Mouse (Mus musculus) T-cell, adult 2 months (primary cell): ENCODE measurements around the gene Emilin3.
A peak's percentile ranks its signal among the peaks of the same experiment; 100 is the strongest.

ENCODE experiments used
- DNase-seq: peaks from one replicate; pipeline ENCODE4 v3.0.0; 2022; ENCODE audit warnings: low spot score

The Emilin3 gene

DNA sequence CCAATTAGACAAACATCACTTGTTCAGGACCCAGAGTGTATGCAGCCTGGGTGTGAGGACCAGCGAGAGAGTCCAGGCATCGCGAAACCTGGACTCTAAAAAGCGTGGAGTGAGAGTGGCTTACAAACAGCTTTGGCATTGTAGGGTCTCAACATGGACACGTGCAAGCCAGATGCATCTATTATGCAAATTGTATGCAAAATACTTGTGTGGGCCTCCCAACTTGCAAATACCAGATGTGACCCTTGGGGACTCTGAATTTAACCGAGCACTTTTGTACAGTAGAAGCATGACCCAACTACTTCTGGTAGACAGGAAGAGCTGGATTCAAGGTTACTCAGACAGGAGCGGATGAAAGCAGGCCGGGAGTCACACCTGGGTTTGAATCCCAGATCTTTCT is 4.6 kb upstream of the Emilin3 start:
- no peak for DNase-seq

GRCm38 (mm10) chr2:160915821-160916610 is 3.9 kb upstream of the Emilin3 start:
- DNase-seq = no peak

GRCm38 (mm10) chr2:160914656-160915055 is 2.5 kb upstream of the Emilin3 start:
- DNase-seq = no peak

- no peak for DNase-seq
Observed at GRCm38 (mm10) chr2:160911558-160912201, 448 bp downstream of the Emilin3 start.

- no peak for DNase-seq
Observed at GRCm38 (mm10) chr2:160910633-160911032, 1.5 kb downstream of the Emilin3 start.

- no peak for DNase-seq
Observed at GRCm38 (mm10) chr2:160908607-160909006, 3.5 kb downstream of the Emilin3 start.

DNA sequence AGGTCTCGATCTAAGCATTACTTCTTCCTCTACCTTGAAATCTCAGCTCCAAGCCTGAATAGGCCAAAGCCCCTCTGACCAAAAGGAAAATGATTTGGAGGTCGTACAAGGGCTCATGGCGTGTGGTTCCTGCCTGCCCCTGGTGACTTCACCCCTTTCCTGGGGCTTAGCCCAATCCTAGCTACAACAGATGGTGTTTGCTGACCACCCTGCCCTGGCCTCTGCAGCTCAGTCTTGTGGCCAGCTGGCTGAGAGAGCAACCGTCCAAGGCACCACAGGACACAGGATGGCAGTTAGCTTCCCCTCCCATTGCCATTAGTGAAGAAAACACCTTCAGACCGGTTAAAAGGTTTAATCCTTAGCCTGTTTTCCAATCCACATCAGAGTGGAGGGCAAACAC is 6.0 kb downstream of the Emilin3 start:
- DNase-seq = no peak

DNA sequence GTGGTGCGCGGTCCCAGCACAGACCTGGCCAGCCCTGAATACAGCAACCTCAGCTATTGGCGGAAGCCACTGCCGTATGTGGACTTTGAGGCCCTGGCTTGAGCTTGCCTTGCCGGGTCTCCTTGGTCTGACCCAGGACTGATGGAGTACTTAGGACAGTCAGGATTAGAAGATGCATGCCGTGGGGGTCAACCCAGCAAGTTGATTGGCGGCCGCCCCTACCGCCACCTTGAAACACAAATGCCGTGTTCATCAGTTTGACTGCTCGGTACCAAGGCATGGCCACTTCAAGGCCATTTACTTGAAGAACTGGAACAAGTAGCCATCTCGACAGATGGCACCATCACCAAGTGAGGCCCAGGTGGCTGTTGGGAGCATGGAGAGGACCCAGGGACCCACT is 6.8 kb downstream of the Emilin3 start:
- no peak for DNase-seq

- DNase-seq = no peak
Observed at GRCm38 (mm10) chr2:160901656-160902412, 10.3 kb downstream of the Emilin3 start.

- no peak for DNase-seq
Observed at GRCm38 (mm10) chr2:160891697-160892096, 20.4 kb downstream of the Emilin3 start.

- DNase-seq = no peak
Observed at GRCm38 (mm10) chr2:160891045-160891444, 21.1 kb downstream of the Emilin3 start.

DNA sequence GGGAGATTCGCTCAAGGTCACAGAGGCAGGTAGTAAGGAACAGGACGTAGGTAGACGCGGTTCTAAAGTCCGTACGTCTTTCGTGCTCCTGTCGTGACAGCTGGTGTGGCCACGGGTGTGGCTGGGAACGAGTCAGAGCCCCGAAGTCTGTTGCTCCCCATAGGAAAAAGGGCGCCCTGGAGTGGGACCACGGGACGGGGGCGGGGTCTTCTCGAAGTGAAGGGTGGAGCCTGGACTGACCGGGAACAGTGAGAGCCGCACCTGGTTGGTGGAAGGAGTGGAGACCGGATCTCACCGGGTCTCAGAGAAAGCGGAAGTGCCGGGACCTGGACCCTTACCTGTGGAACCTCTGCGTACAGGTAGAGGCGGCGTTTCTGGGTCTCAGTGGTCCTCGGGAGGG is 24.3 kb downstream of the Emilin3 start:
- peak; percentile 8 for DNase-seq

DNA sequence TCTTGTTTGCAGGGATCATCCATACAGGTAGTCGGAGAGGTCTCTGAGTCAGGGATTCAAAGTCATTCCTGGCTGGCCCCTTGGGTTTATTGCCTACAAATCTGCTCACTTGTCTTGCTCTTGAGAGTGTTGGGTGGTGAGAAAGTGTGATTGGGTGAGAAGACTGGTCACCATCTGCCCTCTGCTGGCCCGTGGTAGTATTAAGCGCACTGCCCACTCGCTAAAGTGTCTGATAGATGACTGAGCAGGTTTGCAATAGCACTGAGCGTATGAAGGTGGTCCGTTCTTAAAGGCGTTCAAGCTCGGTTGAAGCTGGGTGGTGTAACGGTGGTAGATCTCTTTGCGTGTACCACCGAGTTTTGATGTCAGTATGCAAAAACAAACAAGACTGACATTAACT is 24.8 kb downstream of the Emilin3 start:
- DNase-seq = peak; percentile 61

- DNase-seq = no peak
Observed at GRCm38 (mm10) chr2:160886221-160886620, 25.9 kb downstream of the Emilin3 start.

DNA sequence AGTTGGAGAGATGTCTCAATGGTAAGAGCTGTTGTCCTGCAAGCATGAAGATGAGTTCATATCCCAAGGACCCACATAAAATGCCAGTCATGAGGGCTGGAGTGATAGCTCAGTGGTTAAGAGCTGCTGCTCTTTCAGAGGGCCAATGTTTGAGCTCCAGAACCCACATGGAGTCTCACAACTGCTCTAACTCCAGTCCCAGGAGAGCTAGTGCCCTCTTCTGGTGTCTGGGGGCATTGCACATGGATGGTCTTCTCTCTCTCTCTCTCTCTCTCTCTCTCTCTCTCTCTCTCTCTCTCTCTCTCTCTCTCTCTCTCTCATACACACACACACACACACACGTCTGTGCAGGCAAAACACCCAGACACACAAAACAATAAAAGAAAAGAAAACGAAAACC is 27.3 kb downstream of the Emilin3 start:
- DNase-seq = peak; percentile 41

GRCm38 (mm10) chr2:160883912-160884311 is 28.2 kb downstream of the Emilin3 start:
- DNase-seq = no peak

GRCm38 (mm10) chr2:160882436-160882835 is 29.7 kb downstream of the Emilin3 start:
- DNase-seq = no peak

GRCm38 (mm10) chr2:160881462-160882101 is 30.5 kb downstream of the Emilin3 start:
- DNase-seq = no peak

- no peak for DNase-seq
Observed at GRCm38 (mm10) chr2:160880453-160881195, 31.5 kb downstream of the Emilin3 start, which contains the start of gene Lpin3. Lpin3 (plus strand) TSS chr2:160880670.

DNA sequence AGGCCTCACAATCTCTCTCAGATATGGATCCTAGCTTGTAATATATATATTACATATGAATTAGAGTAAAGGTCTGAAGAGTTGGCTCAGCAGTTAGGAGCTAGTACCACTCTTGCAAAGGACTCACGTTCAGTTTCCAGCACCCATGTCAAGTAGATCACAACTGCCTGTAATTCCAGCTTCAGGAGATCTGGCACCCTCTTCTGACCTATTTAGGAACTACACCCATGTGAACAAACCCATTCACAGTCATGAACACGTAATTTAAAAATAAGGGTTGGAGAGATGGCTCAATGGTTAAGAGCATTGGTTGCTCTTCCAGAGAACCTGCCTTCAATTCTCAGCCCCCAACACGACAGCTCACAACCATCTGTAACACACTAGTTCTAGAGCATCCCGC is 36.0 kb downstream of the Emilin3 start:
- peak; percentile 20 for DNase-seq

DNA sequence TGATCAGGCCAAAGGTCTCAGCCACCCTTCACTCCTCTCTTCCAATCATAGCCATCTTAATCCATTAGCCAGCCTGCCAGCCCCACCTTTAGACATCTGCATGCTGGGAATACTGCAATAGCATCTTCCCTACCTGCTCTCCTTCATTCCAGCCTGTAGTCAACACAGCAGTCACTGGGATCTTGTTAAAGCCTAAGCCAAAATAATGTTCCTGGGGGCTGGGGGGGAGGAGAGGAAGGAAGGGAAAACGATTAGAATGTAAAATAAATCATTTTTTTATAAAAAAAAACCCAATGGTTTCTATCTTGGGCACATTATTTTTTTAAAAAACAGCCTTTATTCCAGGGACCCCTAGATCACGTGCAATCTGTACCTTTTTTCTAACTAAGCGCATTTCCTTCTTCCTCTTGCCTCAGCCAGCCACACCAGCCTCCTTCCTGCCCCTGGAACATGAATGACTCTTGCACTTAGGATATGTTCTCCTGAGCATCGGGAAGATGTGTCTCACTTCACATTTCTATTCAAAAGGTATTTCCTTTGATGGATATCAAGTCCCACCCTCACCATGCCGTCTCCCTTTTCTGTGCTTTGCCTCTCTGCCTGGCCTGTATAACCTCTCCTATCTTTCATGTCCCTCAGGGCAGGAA is 37.8 kb downstream of the Emilin3 start:
- DNase-seq = no peak
